Mouse (Mus musculus): ENCODE results near the gene Tmem213. TPM values are rescaled to one million over a fixed set of nuclear protein-coding genes. Genes with fewer than 3 reads are reported as not detected.

The Tmem213 gene
- polyA plus RNA-seq, 1 experiment from 2014 or later = 0.33 TPM

- Histone ChIP-seq H3K27me3 (no peaks in the 10 kb centered on the region), H3K4me2 (replicated peaks) (no peak overlapping the region), H3K4me1 (peaks cover 8% of the 10 kb centered on the region), H3K9me3 (no peaks in the 10 kb centered on the region), H3K4me3 (no peak overlapping the region), H3K36me3 (peaks cover 61% of the 10 kb centered on the region), H3K9ac (no peak overlapping the region), H3K27ac (no peak overlapping the region)
- 87% methylated on average over 3 of the region's 3 CpGs for WGBS
- ATAC-seq (ENCODE audit: low FRiP score, low read depth) = no peak
Measured at GRCm38 (mm10) chr6:38139086-38139485, 30.0 kb downstream of the Tmem213 start.

- WGBS = 88% methylated on average over 9 of the region's 9 CpGs
- H3K36me3 ChIP-seq = peaks cover 53% of the 10 kb centered on the region
- H3K4me2 ChIP-seq (replicated peaks) = no peak overlapping the region
- no peak overlapping the region for H3K9ac ChIP-seq
- no peak overlapping the region for H3K27ac ChIP-seq
- no peaks in the 10 kb centered on the region for H3K9me3 ChIP-seq
- H3K4me1 ChIP-seq = peaks cover 20% of the 10 kb centered on the region
- H3K27me3 ChIP-seq = no peaks in the 10 kb centered on the region
- H3K4me3 ChIP-seq = no peak overlapping the region
- ATAC-seq (ENCODE audit: low FRiP score, low read depth) = no peak
Measured at GRCm38 (mm10) chr6:38140402-38140801, 31.3 kb downstream of the Tmem213 start.

GRCm38 (mm10) chr6:38144161-38144998 lies 35.3 kb downstream of the Tmem213 start:
- H3K27me3 ChIP-seq = no peaks in the 10 kb centered on the region
- H3K4me1 ChIP-seq = peaks cover 28% of the 10 kb centered on the region
- ATAC-seq (ENCODE audit: low FRiP score, low read depth) = peak; percentile 80
- H3K4me2 ChIP-seq (replicated peaks) = peak overlapping the region; percentile 41
- H3K9me3 ChIP-seq = no peaks in the 10 kb centered on the region
- H3K27ac ChIP-seq = peak overlapping the region; percentile 91
- no peak overlapping the region for H3K4me3 ChIP-seq
- 41% methylated on average over 9 of the region's 9 CpGs for WGBS
- H3K9ac ChIP-seq = no peak overlapping the region
- H3K36me3 ChIP-seq = peaks cover 60% of the 10 kb centered on the region

- Histone ChIP-seq H3K27ac (peak overlapping the region; percentile 91), H3K27me3 (no peaks in the 10 kb centered on the region), H3K36me3 (peaks cover 57% of the 10 kb centered on the region), H3K4me1 (peaks cover 35% of the 10 kb centered on the region), H3K9me3 (no peaks in the 10 kb centered on the region), H3K4me2 (replicated peaks) (no peak overlapping the region), H3K9ac (no peak overlapping the region), H3K4me3 (no peak overlapping the region)
- no peak for ATAC-seq (ENCODE audit: low FRiP score, low read depth)
- WGBS = 69% methylated on average over 8 of the region's 8 CpGs
Measured at GRCm38 (mm10) chr6:38145463-38146065, 36.5 kb downstream of the Tmem213 start.

GRCm38 (mm10) chr6:38147301-38147700 lies 38.2 kb downstream of the Tmem213 start:
- 88% methylated on average over 5 of the region's 5 CpGs for WGBS

GRCm38 (mm10) chr6:38148626-38149025 lies 39.6 kb downstream of the Tmem213 start:
- peaks cover 36% of the 10 kb centered on the region for H3K4me1 ChIP-seq
- no peaks in the 10 kb centered on the region for H3K27me3 ChIP-seq
- no peak overlapping the region for H3K9ac ChIP-seq
- H3K27ac ChIP-seq = no peak overlapping the region
- WGBS = 94% methylated on average over 10 of the region's 10 CpGs
- no peak overlapping the region for H3K4me2 ChIP-seq (replicated peaks)
- H3K36me3 ChIP-seq = peaks cover 56% of the 10 kb centered on the region
- no peak overlapping the region for H3K4me3 ChIP-seq
- ATAC-seq (ENCODE audit: low FRiP score, low read depth) = no peak
- no peaks in the 10 kb centered on the region for H3K9me3 ChIP-seq

More at GRCm38 (mm10) chr6:38147301-38147700, 38.2 kb downstream of the Tmem213 start:
- Histone ChIP-seq H3K9ac (no peak overlapping the region), H3K4me3 (no peak overlapping the region), H3K27me3 (no peaks in the 10 kb centered on the region), H3K9me3 (no peaks in the 10 kb centered on the region), H3K27ac (no peak overlapping the region), H3K4me1 (peaks cover 39% of the 10 kb centered on the region), H3K36me3 (peaks cover 55% of the 10 kb centered on the region), H3K4me2 (replicated peaks) (no peak overlapping the region)
- no peak for ATAC-seq (ENCODE audit: low FRiP score, low read depth)

- 76% methylated on average over 19 of the region's 19 CpGs for WGBS
- no peak overlapping the region for H3K9ac ChIP-seq
- H3K4me3 ChIP-seq = no peak overlapping the region
- H3K36me3 ChIP-seq = peaks cover 60% of the 10 kb centered on the region
- no peak overlapping the region for H3K27ac ChIP-seq
- H3K4me2 ChIP-seq (replicated peaks) = no peak overlapping the region
- ATAC-seq (ENCODE audit: low FRiP score, low read depth) = no peak
- H3K4me1 ChIP-seq = peaks cover 27% of the 10 kb centered on the region
- H3K9me3 ChIP-seq = no peaks in the 10 kb centered on the region
- no peaks in the 10 kb centered on the region for H3K27me3 ChIP-seq
Measured at GRCm38 (mm10) chr6:38149483-38149882, 40.4 kb downstream of the Tmem213 start.

- 87% methylated on average over 11 of the region's 11 CpGs for WGBS
Measured at GRCm38 (mm10) chr6:38152305-38152704, 43.2 kb downstream of the Tmem213 start.

GRCm38 (mm10) chr6:38156204-38156603 lies 47.1 kb downstream of the Tmem213 start:
- Histone ChIP-seq H3K9ac (no peak overlapping the region), H3K27ac (no peak overlapping the region), H3K4me1 (peaks cover 4% of the 10 kb centered on the region), H3K4me3 (no peak overlapping the region), H3K4me2 (replicated peaks) (no peak overlapping the region), H3K27me3 (no peaks in the 10 kb centered on the region), H3K9me3 (no peaks in the 10 kb centered on the region), H3K36me3 (peaks cover 53% of the 10 kb centered on the region)
- 88% methylated on average over 5 of the region's 5 CpGs for WGBS
- ATAC-seq (ENCODE audit: low FRiP score, low read depth) = no peak

More at GRCm38 (mm10) chr6:38152305-38152704, 43.2 kb downstream of the Tmem213 start:
- Histone ChIP-seq H3K4me1 (peaks cover 11% of the 10 kb centered on the region), H3K27ac (no peak overlapping the region), H3K9me3 (no peaks in the 10 kb centered on the region), H3K4me3 (no peak overlapping the region), H3K4me2 (replicated peaks) (no peak overlapping the region), H3K27me3 (no peaks in the 10 kb centered on the region), H3K36me3 (peaks cover 68% of the 10 kb centered on the region), H3K9ac (no peak overlapping the region)
- ATAC-seq (ENCODE audit: low FRiP score, low read depth) = no peak

GRCm38 (mm10) chr6:38157925-38158324 lies 48.9 kb downstream of the Tmem213 start:
- H3K4me1 ChIP-seq = peaks cover 8% of the 10 kb centered on the region
- WGBS = 86% methylated on average over 16 of the region's 16 CpGs
- H3K4me2 ChIP-seq (replicated peaks) = no peak overlapping the region
- no peak overlapping the region for H3K4me3 ChIP-seq
- H3K9me3 ChIP-seq = no peaks in the 10 kb centered on the region
- H3K27me3 ChIP-seq = no peaks in the 10 kb centered on the region
- H3K27ac ChIP-seq = no peak overlapping the region
- H3K36me3 ChIP-seq = peaks cover 47% of the 10 kb centered on the region
- no peak for ATAC-seq (ENCODE audit: low FRiP score, low read depth)
- no peak overlapping the region; the same call in 1 of the 2 replicates for H3K9ac ChIP-seq

GRCm38 (mm10) chr6:38159576-38159975 lies 50.5 kb downstream of the Tmem213 start:
- no peaks in the 10 kb centered on the region for H3K9me3 ChIP-seq
- H3K4me3 ChIP-seq = no peak overlapping the region
- H3K27ac ChIP-seq = no peak overlapping the region
- H3K27me3 ChIP-seq = no peaks in the 10 kb centered on the region
- no peak overlapping the region for H3K4me2 ChIP-seq (replicated peaks)
- ATAC-seq (ENCODE audit: low FRiP score, low read depth) = no peak
- 91% methylated on average over 4 of the region's 4 CpGs for WGBS
- peaks cover 20% of the 10 kb centered on the region for H3K4me1 ChIP-seq
- H3K36me3 ChIP-seq = peaks cover 50% of the 10 kb centered on the region
- H3K9ac ChIP-seq = no peak overlapping the region

GRCm38 (mm10) chr6:38160102-38160501 lies 51.0 kb downstream of the Tmem213 start:
- ATAC-seq (ENCODE audit: low FRiP score, low read depth) = peak; percentile 62; the same call in 1 of the 2 replicates
- no peaks in the 10 kb centered on the region for H3K27me3 ChIP-seq
- peaks cover 50% of the 10 kb centered on the region for H3K36me3 ChIP-seq
- H3K4me1 ChIP-seq = peaks cover 25% of the 10 kb centered on the region
- WGBS = 13% methylated on average over 3 of the region's 3 CpGs
- no peaks in the 10 kb centered on the region for H3K9me3 ChIP-seq
- H3K4me3 ChIP-seq = no peak overlapping the region
- no peak overlapping the region for H3K9ac ChIP-seq
- H3K4me2 ChIP-seq (replicated peaks) = no peak overlapping the region
- peak overlapping the region; percentile 48; the same call in 1 of the 2 replicates for H3K27ac ChIP-seq

All from limb, embryonic 13.5 days (tissue).